Mouse (Mus musculus): Measurements from ENCODE around the gene Tmem41a. TPM values are rescaled to one million over a fixed set of nuclear protein-coding genes. Genes with fewer than 3 reads are reported as not detected.
A peak's percentile ranks its signal among the peaks of the same experiment; 100 is the strongest.
"Not testable (repeated sequence)": the region's sequence is repeated elsewhere in the genome, so short reads cannot be mapped to it uniquely, and the experiment has no call there.

Gene Tmem41a
- 17.9 and 18.4 TPM in 2 replicates for polyA plus RNA-seq (2015; fragmentation: Nextera tagmentation; extraction: Ambion mirVana)

DNA sequence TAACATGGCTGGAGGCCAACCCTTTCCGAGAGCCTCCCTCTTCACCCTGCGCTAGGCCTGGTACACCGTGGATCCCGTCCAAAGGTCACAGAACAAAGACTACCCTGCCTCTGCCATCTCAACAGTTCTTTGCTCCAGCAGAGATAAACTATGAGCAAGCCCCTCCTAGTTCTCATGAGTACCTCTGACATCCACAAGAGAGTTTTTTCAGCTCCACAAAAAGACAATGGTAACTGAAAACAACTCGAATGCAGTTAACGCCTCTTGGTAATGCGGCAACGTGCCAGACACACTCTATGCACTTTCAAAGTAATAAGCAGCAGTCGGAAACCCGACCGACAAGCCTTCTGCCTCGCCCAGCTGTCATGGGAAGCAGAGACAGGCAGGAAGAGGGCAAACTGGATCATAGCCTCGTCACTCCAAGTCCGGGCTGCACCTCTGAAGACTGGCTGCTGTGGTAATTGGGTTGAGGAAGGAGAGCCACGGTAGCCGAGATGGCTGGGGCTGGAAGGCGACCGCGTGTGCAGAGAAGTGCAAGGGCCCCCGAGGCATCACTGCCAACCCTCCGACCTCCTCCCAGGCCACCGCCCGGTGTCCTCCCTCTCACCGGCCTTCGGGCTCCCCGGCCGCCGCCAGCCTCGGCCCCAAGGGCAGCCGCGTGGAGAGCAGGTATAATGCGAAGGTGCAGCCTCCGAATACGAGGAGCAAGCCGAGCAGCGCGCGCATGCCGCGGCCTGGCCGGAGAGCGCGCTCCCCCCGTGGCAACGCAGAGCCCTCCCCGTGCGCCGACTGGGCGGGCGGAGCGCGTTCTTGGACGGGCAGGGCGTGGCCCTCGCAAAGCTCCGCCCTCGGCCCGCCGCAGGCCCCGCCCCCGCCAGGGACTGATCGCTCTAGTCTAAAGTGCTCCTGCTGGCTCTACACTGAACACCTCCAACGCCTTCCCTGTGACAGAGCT is at the start of gene Tmem41a:
Gene Tmem41a, minus strand, starts transcription at position 792 of the 955 bp plus-strand sequence.
- no peaks in the 10 kb centered on the region for H3K27me3 ChIP-seq (ENCODE audit: insufficient read depth, low read length)
- DNase-seq (peak; percentile 91), ATAC-seq (peak; percentile 96)
- H3K4me2 ChIP-seq (ENCODE audit: low read depth, low read length) = peak within 1 kb of the TSS; percentile 99
- peak within 1 kb of the TSS; percentile 77 for H3K4me3 ChIP-seq (ENCODE audit: low read depth, low read length)
- peaks cover 16% of the 10 kb centered on the region for H3K4me1 ChIP-seq (ENCODE audit: insufficient read depth)
- TF ChIP-seq CTCF (IDR thresholded peaks at IDR 0.05; ENCODE audit: low read depth) = no peak
- TF ChIP-seq EP300 (IDR thresholded peaks at IDR 0.05; ENCODE audit: low read depth) = no peak
- peak within 1 kb of the TSS; percentile 71 for H3K27ac ChIP-seq (ENCODE audit: low read depth)
- 1% methylated on average over 62 of the region's 63 CpGs for WGBS (ENCODE audit: insufficient replicate concordance)
- H3K36me3 ChIP-seq (replicated peaks; ENCODE audit: insufficient read depth, low read length) = no peaks in the 10 kb centered on the region
- H3K9me3 ChIP-seq (ENCODE audit: low read length) = no peaks in the 10 kb centered on the region
- peak within 1 kb of the TSS; percentile 81 for H3K9ac ChIP-seq (replicated peaks)

DNA sequence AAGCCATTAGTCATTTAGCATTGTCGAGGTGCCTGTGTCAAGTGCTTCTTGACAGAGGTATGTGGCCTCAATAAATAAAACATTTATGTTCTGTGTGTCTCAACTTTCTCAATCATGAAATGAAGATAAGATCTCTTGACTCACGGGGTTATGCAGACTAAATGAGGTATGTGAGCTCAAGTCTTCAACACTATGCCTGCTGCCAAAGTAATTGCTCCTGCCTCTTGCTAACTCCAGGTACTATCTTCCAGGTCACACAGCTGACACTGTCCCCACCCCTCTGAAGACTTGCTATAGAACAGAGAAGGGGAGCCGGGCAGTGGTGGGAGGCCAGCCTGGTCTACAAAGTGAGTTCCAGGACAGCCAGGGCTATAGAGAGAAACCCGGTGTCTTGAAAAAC is 49.0 kb upstream of the Tmem41a start:
- Histone ChIP-seq H3K9me3 (ENCODE audit: low read length) (no peaks in the 10 kb centered on the region), H3K27me3 (ENCODE audit: insufficient read depth, low read length) (no peaks in the 10 kb centered on the region), H3K27ac (ENCODE audit: low read depth) (peak overlapping the region; percentile 49; the same call in 1 of the 2 replicates), H3K36me3 (replicated peaks; ENCODE audit: insufficient read depth, low read length) (no peaks in the 10 kb centered on the region), H3K4me2 (ENCODE audit: low read depth, low read length) (peak overlapping the region; percentile 47; the same call in 1 of the 2 replicates), H3K4me3 (ENCODE audit: low read depth, low read length) (no peak overlapping the region), H3K9ac (replicated peaks) (peak overlapping the region; percentile 33; the same call in 1 of the 2 replicates), H3K4me1 (ENCODE audit: insufficient read depth) (peaks cover 20% of the 10 kb centered on the region)
- 35% methylated on average over 4 of the region's 4 CpGs for WGBS (ENCODE audit: insufficient replicate concordance)
- ATAC-seq (0 out of 2 replicates have a peak, but pooled peaks have one; percentile 14), DNase-seq (no peak)
- TF ChIP-seq CTCF (IDR thresholded peaks at IDR 0.05; ENCODE audit: low read depth) (no peak), EP300 (IDR thresholded peaks at IDR 0.05; ENCODE audit: low read depth) (no peak)

DNA sequence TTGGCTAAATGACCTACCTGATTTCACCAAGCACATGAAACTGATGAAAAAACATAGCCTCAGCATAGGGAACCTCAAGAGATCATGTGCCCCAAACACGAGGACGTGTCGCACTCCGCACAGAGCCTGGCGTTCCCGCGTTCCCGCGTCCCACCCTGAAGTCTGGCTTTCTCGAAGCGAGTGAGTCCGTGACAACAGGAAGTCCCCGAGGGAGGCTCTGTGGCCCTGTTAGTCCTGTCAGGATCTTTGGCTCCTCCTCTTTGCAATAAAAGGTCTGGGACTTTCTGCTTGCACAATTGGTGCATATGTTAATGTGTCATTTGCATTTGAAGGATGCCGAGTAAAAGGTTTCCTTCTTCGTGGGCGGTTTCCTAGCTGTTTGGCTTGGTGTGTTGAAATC is 48.0 kb upstream of the Tmem41a start, which contains the start of gene Liph:
Gene Liph, minus strand, starts transcription at position 360 of the 400 bp plus-strand sequence.
- no peak within 1 kb of the TSS for H3K27ac ChIP-seq (ENCODE audit: low read depth)
- H3K4me3 ChIP-seq (ENCODE audit: low read depth, low read length) = no peak within 1 kb of the TSS
- DNase-seq = peak; percentile 39
- peaks cover 20% of the 10 kb centered on the region for H3K4me1 ChIP-seq (ENCODE audit: insufficient read depth)
- peak within 1 kb of the TSS; percentile 33; the same call in 1 of the 2 replicates for H3K9ac ChIP-seq (replicated peaks)
- ATAC-seq = peak; percentile 37
- H3K27me3 ChIP-seq (ENCODE audit: insufficient read depth, low read length) = no peaks in the 10 kb centered on the region
- no peaks in the 10 kb centered on the region for H3K36me3 ChIP-seq (replicated peaks; ENCODE audit: insufficient read depth, low read length)
- H3K9me3 ChIP-seq (ENCODE audit: low read length) = no peaks in the 10 kb centered on the region
- no peak for TF ChIP-seq EP300 (IDR thresholded peaks at IDR 0.05; ENCODE audit: low read depth)
- no peak for TF ChIP-seq CTCF (IDR thresholded peaks at IDR 0.05; ENCODE audit: low read depth)
- H3K4me2 ChIP-seq (ENCODE audit: low read depth, low read length) = peak within 1 kb of the TSS; percentile 69
- WGBS (ENCODE audit: insufficient replicate concordance) = 17% methylated on average over 16 of the region's 16 CpGs

DNA sequence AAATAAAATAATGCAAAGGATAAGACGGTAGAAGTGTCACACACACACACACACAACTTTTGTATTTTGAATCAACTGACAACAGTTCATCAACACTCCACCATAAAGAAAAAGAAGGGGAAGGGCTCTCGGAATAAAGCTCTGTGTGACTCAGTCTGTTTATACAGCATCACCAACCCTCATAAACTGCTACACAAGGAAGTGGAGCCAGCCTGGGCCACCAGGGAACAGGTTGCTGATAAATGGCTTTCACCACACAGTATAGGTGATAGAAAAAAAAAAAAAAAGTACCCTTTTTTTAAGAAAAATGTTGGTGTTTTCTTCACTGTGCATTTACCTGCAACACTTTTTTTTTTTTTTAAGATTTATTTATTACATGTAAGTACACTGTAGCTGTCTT is 44.4 kb upstream of the Tmem41a start:
- H3K36me3 ChIP-seq (replicated peaks; ENCODE audit: insufficient read depth, low read length) = no peaks in the 10 kb centered on the region
- no peaks in the 10 kb centered on the region for H3K27me3 ChIP-seq (ENCODE audit: insufficient read depth, low read length)
- H3K4me2 ChIP-seq (ENCODE audit: low read depth, low read length) = no peak overlapping the region
- DNase-seq (no peak), ATAC-seq (no peak)
- no peak overlapping the region for H3K9ac ChIP-seq (replicated peaks)
- H3K27ac ChIP-seq (ENCODE audit: low read depth) = no peak overlapping the region
- no peak for TF ChIP-seq CTCF (IDR thresholded peaks at IDR 0.05; ENCODE audit: low read depth)
- no peak for TF ChIP-seq EP300 (IDR thresholded peaks at IDR 0.05; ENCODE audit: low read depth)
- no peaks in the 10 kb centered on the region for H3K9me3 ChIP-seq (ENCODE audit: low read length)
- 86% methylated on average over 2 of the region's 2 CpGs for WGBS (ENCODE audit: insufficient replicate concordance)
- H3K4me3 ChIP-seq (ENCODE audit: low read depth, low read length) = no peak overlapping the region
- H3K4me1 ChIP-seq (ENCODE audit: insufficient read depth) = peaks cover 12% of the 10 kb centered on the region

DNA sequence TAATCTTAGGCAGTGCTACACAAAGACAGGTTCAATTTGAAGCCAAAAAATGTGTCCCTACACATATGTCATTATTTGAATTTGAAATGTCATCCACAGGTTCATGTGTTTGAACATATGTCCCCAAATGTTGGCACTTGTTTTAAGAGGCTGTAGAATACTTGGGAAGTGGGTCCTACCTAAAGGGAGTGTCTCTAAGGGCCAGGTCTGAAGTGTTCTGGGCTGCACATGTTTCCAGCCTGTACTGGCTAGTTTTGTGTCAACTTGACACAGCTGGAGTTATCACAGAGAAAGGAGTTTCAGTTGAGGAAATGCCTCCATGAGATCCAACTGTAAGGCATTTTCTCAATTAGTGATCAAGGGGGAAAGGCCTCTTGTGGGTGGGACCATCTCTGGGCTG is 43.5 kb upstream of the Tmem41a start:
- not testable (repeated sequence) for H3K4me1 ChIP-seq (ENCODE audit: insufficient read depth); H3K27ac ChIP-seq (ENCODE audit: low read depth); H3K9ac ChIP-seq (replicated peaks); H3K4me2 ChIP-seq (ENCODE audit: low read depth, low read length); H3K9me3 ChIP-seq (ENCODE audit: low read length); H3K4me3 ChIP-seq (ENCODE audit: low read depth, low read length); H3K27me3 ChIP-seq (ENCODE audit: insufficient read depth, low read length); H3K36me3 ChIP-seq (replicated peaks; ENCODE audit: insufficient read depth, low read length); DNase-seq; ATAC-seq

DNA sequence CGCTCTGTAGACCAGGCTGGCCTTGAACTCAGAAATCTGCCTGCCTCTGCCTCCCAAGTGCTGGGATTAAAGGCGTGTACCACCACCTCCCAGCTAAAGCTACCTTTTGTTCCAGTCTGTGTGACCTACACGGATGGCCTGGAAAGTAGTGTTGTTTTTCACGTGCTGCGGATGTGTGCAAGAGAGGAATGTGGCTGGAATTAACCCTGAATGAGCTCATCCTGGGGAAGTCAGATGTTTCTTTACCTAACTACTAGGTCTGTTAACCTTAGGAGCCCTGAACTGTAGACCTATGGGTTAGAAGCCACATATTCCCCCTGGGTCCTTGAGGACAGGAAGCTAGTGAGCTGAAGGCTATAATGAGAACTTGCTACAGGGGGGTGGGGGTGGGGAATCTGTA is 40.6 kb upstream of the Tmem41a start:
- DNase-seq = no peak
- no peak overlapping the region for H3K27ac ChIP-seq (ENCODE audit: low read depth)
- H3K27me3 ChIP-seq (ENCODE audit: insufficient read depth, low read length) = no peaks in the 10 kb centered on the region
- no peaks in the 10 kb centered on the region for H3K9me3 ChIP-seq (ENCODE audit: low read length)
- 62% methylated on average over 5 of the region's 5 CpGs for WGBS (ENCODE audit: insufficient replicate concordance)
- H3K36me3 ChIP-seq (replicated peaks; ENCODE audit: insufficient read depth, low read length) = no peaks in the 10 kb centered on the region
- H3K4me1 ChIP-seq (ENCODE audit: insufficient read depth) = no peaks in the 10 kb centered on the region
- H3K4me2 ChIP-seq (ENCODE audit: low read depth, low read length) = no peak overlapping the region
- no peak overlapping the region for H3K9ac ChIP-seq (replicated peaks)
- TF ChIP-seq EP300 (IDR thresholded peaks at IDR 0.05; ENCODE audit: low read depth) = no peak
- no peak for TF ChIP-seq CTCF (IDR thresholded peaks at IDR 0.05; ENCODE audit: low read depth)
- no peak overlapping the region for H3K4me3 ChIP-seq (ENCODE audit: low read depth, low read length)
- no peak for ATAC-seq
